Mouse (Mus musculus): ENCODE measurements around the gene Fmo2.

GRCm38 (mm10) chr1:162838976-162839375 lies 59.5 kb downstream of the Fmo2 start:
- TF ChIP-seq CTCF (IDR thresholded peaks at IDR 0.05; ENCODE audit: insufficient read depth, low read depth, low read length) (no peak), POLR2A (IDR thresholded peaks at IDR 0.05; ENCODE audit: insufficient read depth, low read depth, low read length) (no peak)
